Mouse (Mus musculus) bone marrow, adult 2 months (tissue): ENCODE measurements around the gene Nos1ap.

ENCODE experiments used
- CTCF ChIP-seq: fragments of 200-500 bp; IDR thresholded peaks from 2 replicates; pipeline ENCODE4 v1.5.1; 2011; ENCODE audit warnings: low read length, control low read depth; ENCODE audit not compliant: control insufficient read depth, insufficient read depth
- POLR2A ChIP-seq: fragments of 200-500 bp; IDR thresholded peaks from 2 replicates; pipeline ENCODE4 v1.6.1; 2011; ENCODE audit warnings: low read depth, mild to moderate bottlenecking, control low read depth, low read length, borderline replicate concordance; ENCODE audit not compliant: control insufficient read depth

GRCm38 (mm10) chr1:170619686-170620374, 30.2 kb upstream of the Nos1ap start:
- no peak for TF ChIP-seq CTCF
- TF ChIP-seq POLR2A = no peak
